Mouse (Mus musculus) midbrain, embryonic 10.5 days (tissue): ENCODE results near the gene Ccm2. TPM values are rescaled to one million over a fixed set of nuclear protein-coding genes. Genes with fewer than 3 reads are reported as not detected.

ENCODE experiments used
- DNase-seq: peaks from one replicate; pipeline ENCODE4 v3.0.0-alpha.2; 2017; ENCODE audit warnings: low spot score
- H3K27ac ChIP-seq: fragments of 300-500 bp; sonication (generic); replicated peaks from 2 replicates; pipeline ENCODE4 v1.5.1; 2016; ENCODE audit warnings: mild to moderate bottlenecking
- H3K27me3 ChIP-seq: fragments of 300-500 bp; sonication (generic); 2 replicates; pipeline ENCODE4 v1.6.1; 2016; ENCODE audit warnings: low read depth, mild to moderate bottlenecking; ENCODE audit not compliant: poor library complexity, severe bottlenecking
- H3K36me3 ChIP-seq: fragments of 300-500 bp; sonication (generic); 2 replicates; pipeline ENCODE4 v1.6.1; 2016; ENCODE audit warnings: mild to moderate bottlenecking, moderate library complexity
- H3K4me1 ChIP-seq: fragments of 300-500 bp; sonication (generic); 2 replicates; pipeline ENCODE4 v1.6.1; 2016
- H3K4me3 ChIP-seq: fragments of 300-500 bp; sonication (generic); 2 replicates; pipeline ENCODE4 v1.5.1; 2016; ENCODE audit warnings: mild to moderate bottlenecking, moderate library complexity
- H3K9me3 ChIP-seq: fragments of 300-500 bp; sonication (generic); replicated peaks from 2 replicates; pipeline ENCODE4 v1.6.1; 2016; ENCODE audit warnings: mild to moderate bottlenecking
- WGBS: fragments of 180-500 bp; shearing (Covaris S2); methylation state at CpG from one replicate; pipeline ENCODE4 v1.1.7; 2016; 5-methylcytosine and 5-hydroxymethylcytosine counted together
- polyA plus RNA-seq: library from polyadenylated mRNA; unstranded; fragments of >200 nt; fragmentation: Nextera tagmentation; extraction: Ambion mirVana; gene quantifications from 2 replicates; pipeline ENCODE4 v1.2.1, GENCODE M21; 2016

Ccm2 gene
- 106 and 108 TPM in 2 replicates for polyA plus RNA-seq

DNA sequence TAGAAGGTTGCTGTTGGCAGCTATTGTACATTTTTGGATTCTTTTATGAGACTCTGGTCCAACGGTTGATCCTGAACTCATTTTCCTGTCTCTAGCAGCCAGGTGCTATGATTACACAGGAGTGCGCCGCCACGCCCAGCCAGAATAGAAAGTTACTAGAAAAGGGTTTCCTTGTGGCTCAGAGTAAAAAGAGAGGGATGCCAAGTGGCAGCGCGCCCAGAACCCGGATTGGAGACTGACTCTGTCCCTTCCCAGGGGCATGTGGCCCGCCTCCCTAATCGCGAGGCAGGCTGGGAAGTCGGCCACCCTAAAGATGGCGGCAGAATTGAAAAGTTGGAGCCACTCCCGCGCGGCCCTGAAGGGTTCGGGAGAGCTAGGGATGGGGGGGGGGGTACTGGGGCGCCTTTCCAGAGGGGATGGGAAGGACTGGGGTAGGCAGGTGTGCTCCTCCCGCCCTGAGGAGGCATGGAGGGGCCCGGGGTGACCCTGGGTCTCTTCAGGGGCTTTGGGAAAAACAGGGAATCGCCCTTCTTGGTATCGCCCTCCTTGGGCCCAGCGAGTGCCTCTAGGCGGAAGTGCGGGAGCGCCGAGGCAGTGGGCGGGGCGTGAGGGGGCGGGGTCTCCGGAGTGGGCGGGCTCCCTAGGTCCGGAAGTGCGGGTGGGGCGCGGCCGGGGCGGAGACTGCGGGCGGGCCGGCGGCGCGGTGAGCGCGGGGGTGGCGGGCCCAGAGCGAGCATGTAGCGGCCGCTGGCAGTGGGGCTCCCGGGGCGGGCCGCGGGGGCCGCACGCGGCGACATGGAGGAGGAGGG lies at the start of gene Ccm2:
Gene Ccm2, plus strand, starts transcription at position 683 of the 809 bp plus-strand sequence.
- Histone ChIP-seq H3K27me3 (no peaks in the 10 kb centered on the region), H3K4me1 (peaks cover 19% of the 10 kb centered on the region), H3K9me3 (no peaks in the 10 kb centered on the region), H3K27ac (peak within 1 kb of the TSS; percentile 99), H3K4me3 (peak within 1 kb of the TSS; percentile 85), H3K36me3 (peaks cover 28% of the 10 kb centered on the region)
- peak; percentile 98 for DNase-seq
- 1% methylated on average over 57 of the region's 57 CpGs for WGBS

DNA sequence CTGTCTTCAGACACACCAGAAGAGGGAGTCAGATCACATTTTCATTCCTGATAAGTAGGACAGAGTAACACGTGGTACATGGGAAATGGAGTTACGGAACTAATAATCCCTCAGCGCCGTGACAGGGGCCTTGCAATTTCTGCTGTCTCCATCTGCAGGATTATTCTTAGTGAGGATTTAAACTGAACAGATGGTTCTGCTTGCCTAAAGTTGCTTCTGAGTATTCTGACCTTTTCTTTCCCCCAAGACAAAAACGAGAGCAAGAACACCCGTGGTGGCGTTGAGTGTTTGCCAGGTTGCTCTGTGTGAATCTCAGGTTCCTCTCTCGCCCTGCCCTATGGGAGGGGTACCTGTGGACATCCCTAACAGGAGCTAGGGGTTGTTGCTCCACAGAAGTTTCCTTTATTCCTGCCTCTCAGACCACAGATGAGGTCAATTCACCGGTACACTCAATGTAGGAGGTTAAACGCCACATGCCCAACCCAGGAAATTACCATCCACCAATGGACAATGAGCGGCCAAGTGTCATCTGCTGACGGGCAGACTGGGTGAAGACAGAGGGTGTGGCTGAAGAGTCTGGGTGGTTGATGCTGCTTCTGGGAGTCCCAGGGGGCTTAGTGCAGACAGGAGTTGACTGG lies 49.3 kb upstream of the Ccm2 start:
- Histone ChIP-seq H3K9me3 (no peaks in the 10 kb centered on the region), H3K36me3 (no peaks in the 10 kb centered on the region), H3K27me3 (no peaks in the 10 kb centered on the region), H3K27ac (no peak overlapping the region), H3K4me1 (no peaks in the 10 kb centered on the region), H3K4me3 (no peak overlapping the region)
- no peak for DNase-seq
- WGBS, result 83% methylated on average over 12 of the region's 12 CpGs

DNA sequence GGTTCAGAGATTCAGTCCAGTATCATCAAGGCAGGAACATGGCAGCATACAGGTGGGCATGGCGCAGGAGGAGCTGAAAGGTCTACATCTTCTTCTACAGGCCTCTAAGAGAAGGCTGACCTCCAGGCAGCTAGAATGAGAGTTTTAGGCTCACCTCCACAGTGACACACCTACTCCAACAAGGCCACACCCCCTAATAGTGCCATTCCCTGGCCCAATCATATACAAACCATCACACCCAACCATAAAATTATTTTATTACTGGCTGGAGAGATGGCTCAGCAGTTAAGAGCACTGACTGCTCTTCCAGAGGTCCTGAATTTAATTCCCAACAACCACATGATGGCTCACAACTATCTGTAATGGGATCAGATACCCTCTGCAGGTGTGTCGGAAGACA lies 44.2 kb upstream of the Ccm2 start:
- 95% methylated on average over 2 of the region's 2 CpGs for whole genome bisulfite sequencing
- no peaks in the 10 kb centered on the region for H3K9me3 ChIP-seq

DNA sequence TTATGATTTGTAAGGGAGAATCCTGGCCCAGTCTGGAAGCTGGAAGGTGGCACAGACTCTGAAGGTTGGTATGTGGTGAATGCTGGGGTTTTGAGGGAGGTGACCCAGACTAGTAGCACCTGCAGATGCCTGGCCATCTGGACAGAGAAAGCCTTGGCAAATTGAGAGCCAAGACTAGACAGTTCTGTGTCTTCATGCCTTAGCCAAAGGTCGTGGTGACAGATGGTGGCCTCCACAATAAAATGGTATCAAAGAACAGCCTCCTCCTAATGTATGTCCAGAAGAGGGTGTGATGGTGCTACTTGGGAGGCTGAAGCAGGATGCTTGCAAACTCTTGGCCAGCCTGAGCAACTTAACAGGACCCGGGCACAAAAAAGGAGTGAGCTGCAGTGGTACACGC lies 42.5 kb upstream of the Ccm2 start:
- Histone ChIP-seq H3K27me3 (no peaks in the 10 kb centered on the region), H3K9me3 (no peaks in the 10 kb centered on the region), H3K4me1 (no peaks in the 10 kb centered on the region), H3K36me3 (no peaks in the 10 kb centered on the region), H3K4me3 (no peak overlapping the region), H3K27ac (no peak overlapping the region)
- no peak for DNase-seq
- WGBS, result 74% methylated on average over 3 of the region's 3 CpGs

More for the DNA sequence above, 44.2 kb upstream of the Ccm2 start:
- no peaks in the 10 kb centered on the region for H3K27me3 ChIP-seq
- no peak overlapping the region for H3K27ac ChIP-seq
- DNase-seq, result no peak
- H3K36me3 ChIP-seq, result no peaks in the 10 kb centered on the region
- H3K4me3 ChIP-seq, result no peak overlapping the region
- H3K4me1 ChIP-seq, result no peaks in the 10 kb centered on the region

DNA sequence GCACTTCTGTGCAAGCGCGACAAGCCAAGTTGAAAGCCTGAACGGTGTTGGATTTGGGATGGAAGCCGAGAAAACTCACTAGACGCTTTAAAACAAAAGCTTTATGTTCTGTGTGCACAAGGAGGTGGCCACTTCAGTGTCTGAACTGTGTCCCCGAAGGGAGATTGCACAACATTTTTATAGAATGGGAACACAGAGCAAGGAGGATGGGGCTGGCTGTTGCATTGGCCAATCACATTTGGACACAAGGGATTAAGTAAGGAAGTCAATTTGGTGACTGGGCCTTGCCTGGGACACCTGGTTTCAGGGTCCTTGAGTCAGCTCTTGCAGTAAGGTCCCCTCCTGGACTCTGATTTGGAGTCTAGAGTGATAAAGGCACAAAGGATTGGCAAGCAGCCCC lies 42.0 kb upstream of the Ccm2 start:
- no peaks in the 10 kb centered on the region for H3K4me1 ChIP-seq

DNA sequence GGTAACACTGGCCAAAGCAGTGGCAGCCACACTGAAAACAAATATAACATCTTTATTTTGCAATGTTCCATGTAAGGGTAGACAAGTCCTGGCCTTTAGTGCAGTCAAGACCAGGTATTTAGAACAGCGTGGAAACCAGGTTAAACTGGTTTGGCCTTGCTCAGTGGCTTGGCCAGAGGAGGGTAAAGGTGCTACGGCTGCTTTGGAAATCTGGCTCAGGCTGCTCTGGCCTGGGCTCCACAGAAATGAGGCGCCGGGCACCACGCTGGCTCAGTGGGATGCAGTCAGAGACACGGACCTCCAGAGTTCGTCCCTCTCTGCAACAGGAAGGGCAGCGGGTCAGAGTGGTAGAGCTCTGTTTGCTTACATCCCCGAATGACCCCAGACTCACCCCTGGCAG lies 40.2 kb upstream of the Ccm2 start:
- no peak overlapping the region for H3K27ac ChIP-seq
- H3K36me3 ChIP-seq, result no peaks in the 10 kb centered on the region
- DNase-seq, result no peak
- WGBS, result 88% methylated on average over 9 of the region's 9 CpGs
- H3K4me1 ChIP-seq, result no peaks in the 10 kb centered on the region
- H3K9me3 ChIP-seq, result no peaks in the 10 kb centered on the region
- no peak overlapping the region for H3K4me3 ChIP-seq
- no peaks in the 10 kb centered on the region for H3K27me3 ChIP-seq

More for the DNA sequence above, 42.0 kb upstream of the Ccm2 start:
- Histone ChIP-seq H3K27me3 (no peaks in the 10 kb centered on the region), H3K9me3 (no peaks in the 10 kb centered on the region), H3K27ac (no peak overlapping the region), H3K4me3 (no peak overlapping the region), H3K36me3 (no peaks in the 10 kb centered on the region)
- 80% methylated on average over 6 of the region's 6 CpGs for WGBS
- DNase-seq, result no peak

DNA sequence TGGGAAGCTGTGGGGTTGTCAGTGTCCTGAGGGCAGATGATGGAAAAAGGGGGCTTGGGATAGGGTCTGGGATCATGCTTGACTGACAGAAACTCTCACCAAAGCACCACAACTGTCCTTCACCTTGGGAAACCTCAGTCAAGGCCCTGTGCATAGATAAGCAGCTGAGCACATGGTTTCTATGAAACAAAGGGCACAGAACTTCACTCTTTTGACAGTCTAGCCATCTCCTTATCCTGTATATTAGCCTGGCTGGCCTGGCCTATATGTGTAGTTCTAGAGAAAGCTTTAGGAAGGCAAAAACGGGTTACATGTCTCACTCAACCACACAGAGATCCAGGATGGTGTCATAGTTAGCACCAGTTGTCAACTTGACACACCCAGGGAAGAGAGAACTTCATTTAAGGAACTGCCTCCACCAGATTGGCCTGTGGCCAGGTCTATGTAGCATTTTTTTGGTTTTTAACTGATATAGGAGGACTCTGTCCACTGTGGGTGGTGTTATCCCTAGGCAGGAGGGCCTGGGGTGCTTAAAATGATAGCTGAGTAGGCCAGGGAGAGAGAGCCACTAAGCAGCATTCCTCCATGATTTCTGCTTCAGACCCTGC lies 38.3 kb upstream of the Ccm2 start:
- Histone ChIP-seq H3K9me3 (no peaks in the 10 kb centered on the region), H3K27ac (no peak overlapping the region), H3K4me1 (no peaks in the 10 kb centered on the region), H3K4me3 (no peak overlapping the region), H3K27me3 (no peaks in the 10 kb centered on the region), H3K36me3 (no peaks in the 10 kb centered on the region)
- DNase-seq, result no peak
- 72% methylated on average over 1 of the region's 1 CpGs for WGBS

DNA sequence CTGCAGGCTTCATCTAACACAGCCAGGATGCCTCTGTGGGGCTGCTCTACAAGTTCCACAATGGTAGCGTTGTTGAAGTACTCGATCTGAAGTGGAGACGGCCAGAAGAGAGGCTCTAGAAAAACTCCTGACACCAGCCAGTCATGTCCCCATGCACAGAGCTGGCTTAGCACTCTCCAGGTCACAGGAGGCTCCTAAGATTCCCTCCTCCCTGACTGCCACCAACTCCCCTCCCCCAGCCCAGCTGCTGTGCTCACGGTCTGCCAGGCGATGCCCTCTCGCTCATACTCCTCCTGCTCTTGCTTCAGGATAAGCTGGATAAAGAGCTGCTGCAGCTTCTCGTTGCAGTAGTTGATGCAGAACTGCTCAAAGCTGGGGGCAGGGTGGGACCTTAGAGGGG lies 31.9 kb upstream of the Ccm2 start:
- DNase-seq, result no peak
- no peaks in the 10 kb centered on the region for H3K27me3 ChIP-seq
- no peak overlapping the region for H3K4me3 ChIP-seq
- H3K9me3 ChIP-seq, result no peaks in the 10 kb centered on the region
- H3K36me3 ChIP-seq, result no peaks in the 10 kb centered on the region
- no peak overlapping the region for H3K27ac ChIP-seq
- 39% methylated on average over 7 of the region's 7 CpGs for WGBS
- peaks cover 8% of the 10 kb centered on the region for H3K4me1 ChIP-seq

DNA sequence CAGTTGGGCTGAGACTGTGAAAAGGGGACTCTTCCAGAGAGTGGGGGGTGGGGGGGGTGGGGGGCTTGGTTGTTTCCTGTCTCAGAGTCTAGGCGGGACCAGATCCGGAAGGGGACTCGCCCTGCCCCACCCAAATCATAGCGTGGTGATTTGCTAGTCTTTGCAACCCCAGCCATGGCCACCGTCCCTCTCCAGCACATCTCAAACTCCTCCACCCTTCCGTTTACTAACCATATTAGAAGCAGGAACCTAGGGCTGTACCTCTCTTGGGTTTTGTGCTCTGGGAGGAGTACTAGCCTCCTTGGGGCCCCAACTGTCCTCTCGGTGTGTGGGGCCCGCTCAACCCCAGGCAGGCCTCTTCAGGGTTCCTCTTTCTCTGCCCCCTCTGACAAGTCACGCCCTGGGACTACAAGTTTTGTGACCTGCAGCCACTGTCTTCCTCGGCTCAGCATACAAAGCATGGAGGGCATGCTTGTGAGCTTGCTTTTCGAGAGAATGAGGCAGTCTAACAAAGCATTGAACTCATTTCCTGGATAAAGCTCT lies 27.1 kb upstream of the Ccm2 start:
- Histone ChIP-seq H3K36me3 (peaks cover 13% of the 10 kb centered on the region), H3K27me3 (no peaks in the 10 kb centered on the region), H3K4me3 (no peak overlapping the region), H3K27ac (no peak overlapping the region; the same call in 1 of the 2 replicates), H3K9me3 (no peaks in the 10 kb centered on the region), H3K4me1 (peaks cover 6% of the 10 kb centered on the region)
- 81% methylated on average over 11 of the region's 11 CpGs for WGBS
- DNase-seq, result no peak

DNA sequence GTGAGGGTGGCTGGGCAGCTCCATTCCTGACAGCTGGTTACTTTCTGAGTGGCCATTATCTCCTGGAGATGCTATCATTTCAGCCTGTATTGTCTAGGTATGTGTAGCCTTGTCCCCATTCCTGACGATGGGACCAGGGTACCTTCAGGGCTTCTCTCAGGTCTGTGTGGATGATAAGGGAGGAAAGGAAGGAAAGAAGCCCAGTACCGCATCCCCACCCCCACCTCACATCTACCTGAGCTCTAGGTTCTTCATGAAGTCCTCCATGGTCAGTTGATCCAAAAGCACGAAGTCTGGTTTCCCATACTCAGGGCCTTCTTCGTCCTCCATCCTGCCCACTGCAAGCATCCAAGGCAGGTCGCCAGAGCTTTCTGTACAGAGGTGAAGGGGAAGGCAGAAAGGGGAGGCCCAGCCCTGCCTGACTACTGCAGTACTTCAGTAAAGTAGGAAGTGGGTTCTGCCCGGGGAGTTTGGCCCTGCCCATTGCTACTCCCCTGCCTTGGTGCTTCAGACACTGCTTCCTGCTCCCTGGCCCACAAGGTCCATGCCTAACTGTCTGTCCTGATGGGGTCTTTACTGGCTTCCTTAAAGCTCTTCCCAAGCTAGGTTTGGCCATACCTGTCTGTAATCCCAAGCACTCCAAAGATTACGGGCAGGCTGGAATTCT lies 26.0 kb upstream of the Ccm2 start, which contains the start of gene Myo1g:
Gene Myo1g, minus strand, starts transcription at position 459 of the 667 bp plus-strand sequence.
- Histone ChIP-seq H3K4me3 (no peak within 1 kb of the TSS), H3K27me3 (no peaks in the 10 kb centered on the region), H3K4me1 (peaks cover 9% of the 10 kb centered on the region), H3K36me3 (peaks cover 24% of the 10 kb centered on the region), H3K9me3 (no peaks in the 10 kb centered on the region), H3K27ac (no peak within 1 kb of the TSS; the same call in 1 of the 2 replicates)
- no peak for DNase-seq
- 82% methylated on average over 7 of the region's 7 CpGs for WGBS

DNA sequence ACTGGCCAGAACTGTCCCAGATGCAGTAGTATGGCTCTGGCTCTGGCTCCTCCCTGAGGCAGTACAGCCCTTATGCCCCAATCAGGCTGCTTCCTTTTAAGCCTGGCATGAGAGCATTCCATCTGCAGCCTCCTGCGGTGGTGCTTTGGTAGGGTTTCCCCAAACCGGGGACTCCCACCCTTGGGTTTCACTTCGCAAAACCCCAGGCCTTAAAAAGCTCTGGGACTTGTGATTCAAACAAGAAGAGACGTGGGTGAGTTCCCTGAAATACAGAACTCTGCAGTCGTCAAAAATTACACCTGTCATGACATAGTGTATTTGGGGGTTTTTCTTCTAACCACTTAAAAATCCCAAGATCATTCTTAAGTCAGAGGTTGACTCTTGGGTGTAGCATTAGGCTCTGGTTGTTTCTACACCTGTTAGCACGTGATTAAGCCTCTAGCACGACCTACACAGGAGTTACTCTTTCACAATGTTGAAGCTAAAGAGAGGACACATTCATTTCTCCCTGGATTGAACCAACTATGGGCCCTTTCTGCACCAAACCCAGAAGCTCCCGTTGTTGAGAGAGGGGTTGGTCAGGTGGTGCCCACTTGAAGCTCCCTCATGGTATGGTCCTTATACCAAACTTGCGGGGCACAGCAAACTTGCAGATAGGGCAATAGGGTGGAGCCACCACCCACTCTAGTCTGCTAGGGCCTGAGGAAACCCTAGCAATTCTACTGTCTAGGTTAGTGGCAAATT lies 23.7 kb upstream of the Ccm2 start:
- Histone ChIP-seq H3K36me3 (peaks cover 39% of the 10 kb centered on the region), H3K9me3 (no peaks in the 10 kb centered on the region), H3K4me3 (no peak overlapping the region), H3K4me1 (peaks cover 29% of the 10 kb centered on the region), H3K27me3 (no peaks in the 10 kb centered on the region), H3K27ac (no peak overlapping the region)
- no peak for DNase-seq
- 78% methylated on average over 9 of the region's 9 CpGs for WGBS

DNA sequence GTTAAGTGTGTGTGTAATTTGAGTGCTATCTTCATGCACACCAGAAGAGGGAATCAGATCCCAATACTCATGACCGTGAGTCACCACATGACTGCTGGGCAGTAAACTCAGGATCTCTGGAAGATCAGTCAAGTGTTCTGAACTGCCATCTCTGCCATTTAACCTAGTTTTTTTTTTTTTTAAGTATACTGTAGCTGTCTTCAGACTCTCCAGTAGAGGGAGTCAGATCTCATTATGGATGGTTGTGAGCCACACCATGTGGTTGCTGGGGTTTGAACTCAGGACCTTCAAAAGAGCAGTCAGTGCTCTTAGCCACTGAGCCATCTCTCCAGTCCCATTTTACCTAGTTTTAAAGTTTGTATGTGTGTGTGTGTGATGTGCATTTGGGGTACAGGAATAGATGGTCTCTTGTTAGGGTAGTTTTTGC lies 23.0 kb upstream of the Ccm2 start:
- Histone ChIP-seq H3K9me3 (no peaks in the 10 kb centered on the region), H3K4me1 (peaks cover 32% of the 10 kb centered on the region), H3K36me3 (peaks cover 39% of the 10 kb centered on the region), H3K4me3 (no peak overlapping the region), H3K27ac (no peak overlapping the region), H3K27me3 (no peaks in the 10 kb centered on the region)
- 75% methylated on average over 1 of the region's 1 CpGs for WGBS
- DNase-seq, result no peak
